Mouse (Mus musculus): ENCODE measurements around the gene Ada.
"Not testable (repeated sequence)": the region's sequence is repeated elsewhere in the genome, so short reads cannot be mapped to it uniquely, and the experiment has no call there.

Ada gene

DNA sequence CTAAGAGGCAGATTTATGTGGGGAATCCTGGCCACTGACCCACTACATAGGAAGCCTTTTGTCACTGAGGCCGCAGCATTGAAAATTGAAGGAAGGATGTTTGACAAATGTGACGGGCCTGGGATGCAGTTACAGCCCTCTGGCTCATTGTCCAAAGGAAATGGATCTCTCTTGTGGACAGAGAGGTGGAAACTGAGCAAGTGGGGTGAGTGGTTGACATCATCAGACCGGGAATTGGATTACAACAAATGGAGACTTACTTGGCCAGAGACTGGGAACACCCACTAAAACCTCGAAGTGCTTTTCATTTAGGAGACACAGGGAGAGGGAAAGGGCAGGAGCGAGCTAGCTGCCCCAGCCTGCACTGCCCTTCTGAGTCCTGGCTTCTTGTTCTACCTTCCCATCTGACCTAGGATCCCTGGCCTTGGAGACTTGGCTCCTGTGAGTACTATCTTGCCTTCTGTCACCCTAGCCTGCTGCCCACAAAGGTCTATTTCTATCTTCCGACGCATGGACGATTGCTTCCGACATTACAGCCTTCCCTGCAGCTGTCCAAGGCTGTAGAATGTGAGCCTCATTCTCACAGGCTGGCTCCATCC, 56.2 kb downstream of the Ada start:
- peak; percentile 53 to 76 for DNase-seq

DNA sequence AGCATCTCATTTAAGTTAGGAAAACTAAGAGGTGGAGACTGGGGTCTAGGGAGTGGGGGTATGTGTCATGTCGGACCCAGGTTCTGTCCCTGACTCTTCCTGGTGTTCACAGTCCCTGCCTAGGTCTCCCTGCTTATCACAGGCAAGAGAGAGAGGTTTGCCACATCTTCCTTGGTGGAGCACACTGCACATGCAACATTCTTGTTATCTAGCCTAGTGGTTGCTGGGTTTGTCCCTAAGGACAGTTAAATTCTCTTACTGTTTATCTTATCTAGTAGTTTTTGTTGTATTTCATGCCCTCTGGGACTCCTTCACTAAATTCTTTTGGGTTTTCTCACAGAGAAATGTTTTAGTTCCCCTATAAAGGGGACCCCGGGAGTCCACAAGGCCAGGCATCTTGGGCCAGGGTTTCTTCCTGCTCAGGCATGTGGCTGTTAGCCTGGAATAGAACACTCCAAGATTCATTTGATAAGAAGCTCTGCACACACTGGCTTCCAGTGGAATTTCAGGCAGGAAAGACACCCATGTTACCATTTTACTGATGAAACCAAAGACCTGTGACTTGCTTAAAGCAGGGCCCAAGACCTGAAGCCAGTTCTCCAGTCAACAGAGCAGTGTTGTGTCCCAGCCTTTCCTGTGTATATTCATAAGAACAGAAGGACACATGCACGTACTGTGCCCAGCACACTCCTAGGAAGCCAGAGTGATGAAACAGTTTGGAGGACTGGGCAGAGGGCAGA, 57.0 kb downstream of the Ada start:
- DNase-seq = peak in 1 of 2 experiments; percentile 42

DNA sequence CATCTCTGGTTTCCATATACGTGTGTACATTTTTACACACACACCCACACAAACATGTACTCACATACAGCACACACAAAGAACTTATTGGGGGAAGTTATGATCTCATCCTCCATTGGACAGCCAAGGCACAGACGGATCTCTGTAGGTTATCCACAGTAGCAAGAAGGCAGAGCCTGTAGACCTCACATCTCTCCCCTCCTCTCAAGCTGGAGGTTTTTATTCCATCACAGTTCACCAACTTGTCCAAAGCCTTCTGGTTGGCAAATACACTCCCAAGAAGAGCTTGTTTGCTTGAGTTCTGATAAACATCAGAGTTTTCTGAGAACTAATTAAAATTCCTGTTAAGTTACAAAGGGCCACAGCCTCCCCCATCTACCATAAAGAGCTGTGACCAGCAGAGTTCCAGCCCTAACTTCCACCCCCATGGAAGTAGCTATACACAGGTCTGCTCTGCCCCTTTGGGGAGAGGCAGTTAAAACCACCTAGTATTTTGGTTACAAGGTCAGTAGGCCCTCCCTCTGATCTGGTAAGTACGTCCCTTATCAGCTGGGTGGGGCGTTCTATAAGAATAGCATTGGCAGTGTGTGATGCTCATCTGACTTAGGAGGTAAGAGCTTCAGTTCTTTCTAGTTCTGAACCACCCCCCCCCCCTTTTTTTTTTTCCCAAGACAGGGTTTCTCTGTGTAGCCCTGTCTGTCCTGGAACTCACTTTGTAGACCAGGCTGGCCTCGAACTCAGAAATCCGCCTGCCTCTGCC, 58.0 kb downstream of the Ada start:
- peak in 1 of 2 experiments; percentile 51 for DNase-seq

DNA sequence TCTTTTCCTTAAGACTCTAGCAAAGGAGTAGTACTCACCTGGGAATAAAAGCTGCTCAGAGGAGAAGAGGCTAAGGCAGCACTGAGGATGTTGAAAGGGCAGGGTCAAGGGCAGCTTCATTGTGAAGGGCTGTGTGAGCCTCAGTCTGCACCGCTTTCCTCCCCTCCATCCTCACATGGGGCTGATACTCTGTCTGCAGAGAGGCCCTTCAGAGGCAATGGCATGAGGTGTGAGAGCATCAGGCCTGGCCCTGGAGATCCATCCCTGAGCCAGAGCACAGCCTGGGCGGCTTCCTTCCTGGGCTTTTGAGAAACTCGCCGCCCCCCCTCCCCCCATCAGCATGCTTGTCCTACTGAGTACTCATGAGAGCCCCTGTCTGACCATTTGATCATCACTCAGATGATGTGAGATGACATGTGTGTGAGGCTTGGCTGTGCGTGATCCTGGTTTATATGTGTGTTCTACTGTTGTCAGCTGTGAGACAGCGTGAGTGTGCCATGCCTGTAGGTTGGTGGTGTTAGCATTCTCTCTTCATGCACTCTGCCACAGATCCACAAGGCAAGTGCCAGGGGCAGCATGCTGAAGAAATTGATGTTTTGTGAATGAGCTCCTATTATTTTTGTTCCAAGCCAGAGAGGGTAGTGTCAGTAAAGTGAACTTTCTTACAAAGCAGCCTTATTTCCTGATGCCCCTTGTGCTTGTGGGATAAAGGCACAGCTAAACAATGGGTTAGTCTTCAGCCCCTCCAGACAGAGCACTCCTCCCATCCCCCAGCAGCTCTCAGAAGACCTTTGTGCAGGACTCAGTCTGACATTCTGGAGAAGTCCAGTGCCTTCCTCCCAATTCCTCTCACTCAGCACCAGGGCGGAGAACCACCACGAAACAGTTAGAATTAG, 59.4 kb downstream of the Ada start:
- no peak for DNase-seq

DNA sequence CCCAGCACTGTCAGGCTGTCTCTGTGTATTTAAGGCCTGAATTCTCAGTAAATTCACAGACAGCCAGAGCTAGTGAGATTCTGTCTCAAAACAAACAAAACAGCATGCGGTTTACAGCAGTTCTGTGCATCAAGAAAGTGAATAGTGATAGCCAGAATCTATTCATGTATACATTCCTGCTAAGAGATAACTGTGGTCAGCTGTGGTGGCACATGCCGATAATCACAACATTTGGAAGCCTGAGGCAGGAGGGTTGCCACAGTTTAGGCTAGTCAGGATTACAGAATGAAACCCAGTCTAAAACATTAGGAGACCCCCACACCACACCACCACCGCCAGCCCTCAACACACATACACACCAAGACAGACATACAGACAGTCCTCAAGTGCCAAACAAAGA, 60.3 kb downstream of the Ada start:
- DNase-seq = no peak

DNA sequence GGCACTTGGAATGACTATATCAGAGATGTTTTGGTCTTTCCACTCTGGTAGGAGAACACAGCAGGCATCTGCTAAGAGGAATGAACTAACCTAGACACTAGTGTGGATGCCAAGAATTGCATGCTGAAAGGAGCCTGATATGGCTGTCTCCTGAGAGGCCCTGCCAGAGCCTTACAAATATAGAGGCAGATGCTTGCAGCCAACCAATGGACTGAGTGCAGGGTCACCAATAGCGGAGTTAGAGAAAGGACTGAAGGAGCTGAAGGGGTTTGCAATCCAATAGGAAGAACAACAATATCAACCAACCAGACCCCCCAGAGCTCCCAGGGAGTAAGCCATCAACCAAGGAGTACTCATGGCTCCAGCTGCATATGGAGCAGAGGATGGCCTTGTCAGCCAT, 61.7 kb downstream of the Ada start:
- not testable (repeated sequence) for DNase-seq

DNA sequence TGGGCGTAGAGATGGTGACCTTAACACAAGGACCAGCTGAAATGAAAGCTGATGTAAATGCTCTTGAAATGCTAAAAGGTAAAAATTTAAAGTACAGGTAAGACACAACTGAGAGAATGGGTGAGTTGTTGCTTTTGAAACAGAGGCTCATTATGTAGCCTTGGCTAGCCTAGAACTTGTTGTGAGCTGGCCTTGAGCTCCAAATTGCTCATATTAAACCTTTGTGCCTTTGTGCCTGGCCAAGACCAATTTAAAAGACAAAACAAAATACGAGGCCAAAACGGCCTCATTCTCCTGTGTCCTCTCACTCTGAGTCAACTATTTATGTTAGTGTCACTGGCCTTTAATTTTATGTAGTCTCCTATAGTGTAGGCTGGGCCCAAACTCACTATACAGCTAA, 63.2 kb downstream of the Ada start:
- DNase-seq = no peak

DNA sequence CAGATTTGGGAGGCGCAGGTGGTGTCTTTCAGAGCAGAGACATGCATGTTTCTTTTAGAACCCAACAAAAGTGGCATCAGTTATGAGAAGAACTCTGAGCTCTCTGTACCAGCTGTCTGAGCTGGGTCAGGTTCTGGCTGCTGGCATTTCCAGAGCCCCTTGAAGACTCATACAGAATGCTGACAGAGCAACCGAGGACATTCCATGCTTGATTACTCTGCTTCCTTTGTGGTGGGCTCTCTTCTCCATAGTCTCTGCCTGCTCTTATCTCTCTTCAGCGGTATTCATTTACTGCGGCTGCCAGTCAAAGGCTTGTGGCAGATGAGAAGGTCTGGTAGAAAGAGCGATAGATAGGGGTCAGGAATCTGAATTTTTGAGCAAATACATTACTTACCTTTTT, 63.8 kb downstream of the Ada start:
- no peak for DNase-seq

DNA sequence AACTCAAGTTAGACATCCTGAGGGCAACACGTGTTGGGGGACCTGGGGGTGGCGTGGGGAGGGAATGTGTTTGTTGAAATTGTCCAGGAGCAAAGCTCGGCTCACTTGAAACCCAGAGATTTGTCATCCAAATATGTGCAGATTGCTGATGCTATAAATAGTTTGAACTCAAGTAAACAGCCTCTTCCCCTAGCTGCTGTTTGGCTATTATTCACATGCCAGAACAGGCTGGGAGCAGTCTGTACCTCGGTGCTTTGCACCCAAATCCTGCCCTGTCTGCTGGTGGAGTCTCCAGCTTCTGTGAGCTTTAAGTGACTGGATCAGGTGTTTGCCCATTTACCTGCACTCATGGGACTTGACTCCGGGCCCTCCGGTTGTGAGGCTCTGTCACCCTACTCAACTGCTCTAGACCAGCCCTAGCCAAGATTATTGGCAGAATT, 64.3 kb downstream of the Ada start:
- peak; percentile 39 to 63 for DNase-seq

DNA sequence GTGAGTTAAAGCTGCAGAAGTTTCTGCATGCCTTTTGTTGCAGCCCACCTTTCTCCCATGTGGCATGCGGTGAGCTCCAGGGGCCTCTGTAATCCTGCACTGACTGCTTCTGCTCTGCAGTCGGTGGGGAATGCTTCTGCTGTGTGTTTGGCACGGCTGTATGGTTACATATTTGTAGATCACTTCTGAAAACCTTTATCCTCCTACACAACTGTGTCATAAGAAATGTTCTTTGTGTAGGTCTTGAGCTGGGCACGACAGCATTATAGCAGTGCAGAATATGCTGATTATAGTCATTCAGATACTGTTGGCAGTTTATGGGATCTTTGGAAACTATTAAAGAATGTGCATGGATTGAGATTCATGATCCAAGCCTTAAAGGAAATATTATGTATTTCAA, 64.8 kb downstream of the Ada start:
- DNase-seq = no peak

DNA sequence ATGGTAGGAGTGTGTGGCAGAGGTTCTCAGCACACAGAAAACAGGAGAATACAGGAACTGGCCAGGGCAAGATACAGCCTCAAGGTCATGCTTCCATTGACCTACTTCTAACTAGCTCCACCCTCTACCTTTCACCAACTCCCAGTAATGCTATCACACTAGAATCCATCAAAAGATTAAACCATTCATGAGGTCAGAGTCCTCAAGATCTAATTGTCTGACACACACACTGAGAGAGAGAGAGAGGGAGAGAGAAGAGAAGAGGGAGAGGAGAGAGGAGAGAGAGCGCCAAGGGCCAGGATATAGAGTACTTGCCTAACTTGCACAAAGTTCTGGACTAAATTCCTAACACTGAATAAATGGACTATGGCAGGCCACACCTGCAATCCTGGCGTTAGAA, 67.7 kb downstream of the Ada start:
- DNase-seq = no peak

DNA sequence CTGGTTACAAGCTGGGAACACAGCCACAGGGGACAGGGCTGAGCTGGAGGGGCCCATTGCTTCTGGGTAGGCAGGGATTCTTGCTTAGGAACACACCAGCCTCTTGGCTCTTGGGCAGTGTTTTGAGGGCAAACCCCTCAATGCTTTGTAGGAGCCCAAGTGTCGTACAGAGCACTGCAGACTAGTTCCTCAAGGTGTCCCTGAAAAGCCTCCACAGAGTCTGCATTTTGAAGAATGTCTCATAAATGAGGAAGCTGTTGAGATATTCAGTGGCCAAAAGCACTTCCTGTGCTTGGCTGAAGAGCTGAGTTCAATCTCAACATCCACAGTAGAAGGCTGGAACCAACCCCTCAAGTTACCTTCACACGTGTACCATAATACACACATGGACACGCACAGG, 73.3 kb downstream of the Ada start:
- no peak for DNase-seq
